Mouse (Mus musculus): ENCODE measurements around the gene Pkp3. TPM values are rescaled to one million over a fixed set of nuclear protein-coding genes. Genes with fewer than 3 reads are reported as not detected.

The Pkp3 gene
- total and polyA plus RNA-seq, 3 experiments, result not detected

- Histone ChIP-seq H3K36me3 (ENCODE audit: control insufficient read depth in 1 of 2, insufficient read depth in 2 of 2, low read length in 2 of 2) (peaks cover 0 to 5% of the 10 kb centered on the region in 2 experiments; a peak in 2 of 4 replicates), H3K79me2 (ENCODE audit: control insufficient read depth, insufficient read depth, low read length, poor library complexity) (no peaks in the 10 kb centered on the region), H3K9me3 (replicated peaks; ENCODE audit: insufficient read depth, low read length) (no peaks in the 10 kb centered on the region), H3K27me3 (ENCODE audit: control insufficient read depth in 1 of 2, insufficient read depth in 2 of 2, low read length in 2 of 2) (no peaks in the 10 kb centered on the region), H3K9ac (ENCODE audit: control insufficient read depth, low read depth, low read length, poor library complexity, severe bottlenecking) (peak overlapping the region; percentile 61), H3K4me3 (ENCODE audit: control insufficient read depth in 1 of 2, insufficient read depth in 1 of 2, low read depth in 2 of 2, low read length in 2 of 2) (peak overlapping the region; percentile 28 to 36; a peak in 3 of 4 replicates), H3K4me1 (ENCODE audit: control insufficient read depth in 1 of 2, insufficient read depth in 2 of 2, low read length in 2 of 2) (peaks cover 0 to 14% of the 10 kb centered on the region in 2 experiments; a peak in 2 of 4 replicates), H3K27ac (ENCODE audit: control insufficient read depth, low read depth, low read length) (no peak overlapping the region)
- TF ChIP-seq MXI1 (IDR thresholded peaks at IDR 0.05; ENCODE audit: low read depth, low read length) (0 out of 2 replicates have a peak, but pooled peaks have one; percentile 18), ELF1 (IDR thresholded peaks at IDR 0.05; ENCODE audit: low read depth, low read length) (no peak), POLR2A (IDR thresholded peaks at IDR 0.05; ENCODE audit: control insufficient read depth in 1 of 2, insufficient read depth in 1 of 2, low read depth in 1 of 2, low read length in 2 of 2, poor library complexity in 1 of 2) (peak in 1 of 2 experiments; percentile 51; a peak in 1 of 4 replicates), CTCF (IDR thresholded peaks at IDR 0.05 in 2 of 3, conservative IDR thresholded peaks at IDR 0.05 in 1 of 3; ENCODE audit: control insufficient read depth in 1 of 3, insufficient read depth in 1 of 3, low read depth in 2 of 3, low read length in 3 of 3, poor library complexity in 1 of 3, severe bottlenecking in 1 of 3) (peak in 2 of 3 experiments; percentile 82 to 89; a peak in 5 of 6 replicates), NRF1 (IDR thresholded peaks at IDR 0.05; ENCODE audit: insufficient read depth, low read depth, low read length, poor library complexity, severe bottlenecking) (0 out of 2 replicates have a peak, but pooled peaks have one; percentile 28), SIN3A (IDR thresholded peaks at IDR 0.05; ENCODE audit: low read length) (peak; percentile 40; the same call in 1 of the 2 replicates), UBTF (IDR thresholded peaks at IDR 0.05; ENCODE audit: borderline replicate concordance, insufficient read depth, low read depth, low read length) (no peak), POLR2AphosphoS5 (IDR thresholded peaks at IDR 0.05; ENCODE audit: borderline replicate concordance, low read depth, low read length) (no peak), TCF12 (IDR thresholded peaks at IDR 0.05; ENCODE audit: low read depth, low read length) (0 out of 2 replicates have a peak, but pooled peaks have one; percentile 22), MYB (IDR thresholded peaks at IDR 0.05; ENCODE audit: low read depth, low read length) (no peak), ZC3H11A (IDR thresholded peaks at IDR 0.05; ENCODE audit: low read depth, low read length) (peak; percentile 85), MYC (IDR thresholded peaks at IDR 0.05; ENCODE audit: low read depth, low read length) (no peak), RAD21 (IDR thresholded peaks at IDR 0.05; ENCODE audit: low read depth, low read length) (peak; percentile 83), NELFE (IDR thresholded peaks at IDR 0.05; ENCODE audit: low read depth, low read length) (peak; percentile 40; the same call in 1 of the 2 replicates), SMC3 (IDR thresholded peaks at IDR 0.05; ENCODE audit: low read depth, low read length) (peak; percentile 95), HCFC1 (IDR thresholded peaks at IDR 0.05; ENCODE audit: low read depth, low read length) (peak; percentile 57; the same call in 1 of the 2 replicates), MAZ (IDR thresholded peaks at IDR 0.05; ENCODE audit: low read depth, low read length) (no peak)
- peak; percentile 91 for DNase-seq (ENCODE audit: low read depth, low spot score)
Measured at GRCm38 (mm10) chr7:141092051-141092735, 14.2 kb downstream of the Pkp3 start.

GRCm38 (mm10) chr7:141093950-141094349 lies 15.9 kb downstream of the Pkp3 start:
- no peak overlapping the region for H3K27ac ChIP-seq (ENCODE audit: control insufficient read depth, low read depth, low read length)
- peaks cover 0 to 7% of the 10 kb centered on the region in 2 experiments; a peak in 2 of 4 replicates for H3K36me3 ChIP-seq (ENCODE audit: control insufficient read depth in 1 of 2, insufficient read depth in 2 of 2, low read length in 2 of 2)
- no peaks in the 10 kb centered on the region for H3K9me3 ChIP-seq (replicated peaks; ENCODE audit: insufficient read depth, low read length)
- H3K79me2 ChIP-seq (ENCODE audit: control insufficient read depth, insufficient read depth, low read length, poor library complexity), result no peaks in the 10 kb centered on the region
- TF ChIP-seq ZNF384 (IDR thresholded peaks at IDR 0.05; ENCODE audit: low read depth, low read length) (no peak), CHD1 (IDR thresholded peaks at IDR 0.05; ENCODE audit: low read depth, low read length) (no peak), ZKSCAN1 (IDR thresholded peaks at IDR 0.05; ENCODE audit: low read depth, low read length) (no peak)
- no peaks in the 10 kb centered on the region for H3K27me3 ChIP-seq (ENCODE audit: control insufficient read depth in 1 of 2, insufficient read depth in 2 of 2, low read length in 2 of 2)
- peaks cover 0 to 15% of the 10 kb centered on the region in 2 experiments; a peak in 2 of 4 replicates for H3K4me1 ChIP-seq (ENCODE audit: control insufficient read depth in 1 of 2, insufficient read depth in 2 of 2, low read length in 2 of 2)
- DNase-seq (ENCODE audit: low read depth, low spot score), result no peak
- no peak overlapping the region for H3K9ac ChIP-seq (ENCODE audit: control insufficient read depth, low read depth, low read length, poor library complexity, severe bottlenecking)
- H3K4me3 ChIP-seq (ENCODE audit: control insufficient read depth in 1 of 2, insufficient read depth in 1 of 2, low read depth in 2 of 2, low read length in 2 of 2), result no peak overlapping the region

Data from MEL (cell line).